Mouse (Mus musculus): Measurements from ENCODE around the gene Kalrn. TPM values are rescaled to one million over a fixed set of nuclear protein-coding genes. Genes with fewer than 3 reads are reported as not detected.
A peak's percentile ranks its signal among the peaks of the same experiment; 100 is the strongest.

Gene Kalrn
- 100 to 1,000 TPM; 233 to 236 TPM for total RNA-seq (2021)

GRCm38 (mm10) chr16:34573151-34573802 is at the start of gene Kalrn:
TSS of gene Kalrn (minus strand) at chr16:34573532.
- peak; percentile 88 for DNase-seq
- intact Hi-C loops (cut with DNase I) = loop anchor here (5.0 kb wide), 2 partner anchors 41 to 231 kb away; no protein-coding TSS in a partner anchor

GRCm38 (mm10) chr16:34614021-34614420 is 40.7 kb upstream of the Kalrn start:
- no peak for DNase-seq
- intact Hi-C loops (cut with DNase I) = no loop called here

- intact Hi-C loops (cut with DNase I) = no loop called here
- no peak for DNase-seq
These were observed 36.8 kb upstream of the Kalrn start for GRCm38 (mm10) chr16:34610137-34610536.

- intact Hi-C loops (cut with DNase I) = no loop called here
- DNase-seq = peak; percentile 18
These were observed 32.3 kb upstream of the Kalrn start for GRCm38 (mm10) chr16:34605679-34606078.

- intact Hi-C loops (cut with DNase I) = no loop called here
These were observed 30.5 kb upstream of the Kalrn start for GRCm38 (mm10) chr16:34603854-34604253.

GRCm38 (mm10) chr16:34603076-34603475 is 29.7 kb upstream of the Kalrn start:
- intact Hi-C loops (cut with DNase I) = no loop called here
- DNase-seq = no peak

More at GRCm38 (mm10) chr16:34603854-34604253, 30.5 kb upstream of the Kalrn start:
- DNase-seq = no peak

- no peak for DNase-seq
- intact Hi-C loops (cut with DNase I) = no loop called here
These were observed 28.6 kb upstream of the Kalrn start for GRCm38 (mm10) chr16:34601954-34602353.

- DNase-seq = peak; percentile 19
- intact Hi-C loops (cut with DNase I) = no loop called here
These were observed 22.0 kb upstream of the Kalrn start for GRCm38 (mm10) chr16:34595294-34595693.

GRCm38 (mm10) chr16:34594597-34595262 is 21.4 kb upstream of the Kalrn start:
- intact Hi-C loops (cut with DNase I) = no loop called here
- no peak for DNase-seq

GRCm38 (mm10) chr16:34592696-34593095 is 19.4 kb upstream of the Kalrn start:
- DNase-seq = no peak
- intact Hi-C loops (cut with DNase I) = no loop called here

GRCm38 (mm10) chr16:34591934-34592333 is 18.6 kb upstream of the Kalrn start:
- intact Hi-C loops (cut with DNase I) = no loop called here
- no peak for DNase-seq

- DNase-seq = no peak
- intact Hi-C loops (cut with DNase I) = no loop called here
These were observed 6.5 kb upstream of the Kalrn start for GRCm38 (mm10) chr16:34579671-34580326.

GRCm38 (mm10) chr16:34573856-34574491 is 642 bp upstream of the Kalrn start:
- intact Hi-C loops (cut with DNase I) = loop anchor here (5.0 kb wide), 2 partner anchors 42 to 232 kb away; no protein-coding TSS in a partner anchor
- DNase-seq = peak; percentile 31

- no peak for DNase-seq
These were observed 754 bp downstream of the Kalrn start for GRCm38 (mm10) chr16:34572406-34573150.

GRCm38 (mm10) chr16:34571931-34572405 is 1.4 kb downstream of the Kalrn start:
- intact Hi-C loops (cut with DNase I) = loop anchor here (5.0 kb wide), 2 partner anchors 40 to 230 kb away; no protein-coding TSS in a partner anchor
- DNase-seq = no peak

More at GRCm38 (mm10) chr16:34572406-34573150, 754 bp downstream of the Kalrn start:
- intact Hi-C loops (cut with DNase I) = loop anchor here (5.0 kb wide), 2 partner anchors 40 to 230 kb away; no protein-coding TSS in a partner anchor

GRCm38 (mm10) chr16:34569897-34570296 is 3.4 kb downstream of the Kalrn start:
- intact Hi-C loops (cut with DNase I) = loop anchor here (5.0 kb wide), 2 partner anchors 38 to 228 kb away; no protein-coding TSS in a partner anchor
- DNase-seq = no peak

GRCm38 (mm10) chr16:34568831-34569230 is 4.5 kb downstream of the Kalrn start:
- DNase-seq = no peak

GRCm38 (mm10) chr16:34563593-34564280 is 9.6 kb downstream of the Kalrn start:
- peak; percentile 25 for DNase-seq
- intact Hi-C loops (cut with DNase I) = no loop called here

More at GRCm38 (mm10) chr16:34568831-34569230, 4.5 kb downstream of the Kalrn start:
- intact Hi-C loops (cut with DNase I) = no loop called here

GRCm38 (mm10) chr16:34561734-34562135 is 11.6 kb downstream of the Kalrn start:
- peak; percentile 80 for DNase-seq
- intact Hi-C loops (cut with DNase I) = no loop called here

Data from left cerebral cortex, postnatal 4 days (tissue).